Mouse (Mus musculus) MEL (cell line): ENCODE measurements around the gene B230217C12Rik.

ENCODE experiments used
- MAX ChIP-seq: IDR thresholded peaks from 2 replicates; pipeline ENCODE4 v1.6.1; 2011; ENCODE audit warnings: low read length, improper control_type of control experiment
- UBTF ChIP-seq: IDR thresholded peaks from 2 replicates; pipeline ENCODE4 v1.6.1; 2012; ENCODE audit warnings: low read depth, mild to moderate bottlenecking, inconsistent platforms, low read length, improper control_type of control experiment, moderate library complexity, borderline replicate concordance; ENCODE audit not compliant: insufficient read depth

DNA sequence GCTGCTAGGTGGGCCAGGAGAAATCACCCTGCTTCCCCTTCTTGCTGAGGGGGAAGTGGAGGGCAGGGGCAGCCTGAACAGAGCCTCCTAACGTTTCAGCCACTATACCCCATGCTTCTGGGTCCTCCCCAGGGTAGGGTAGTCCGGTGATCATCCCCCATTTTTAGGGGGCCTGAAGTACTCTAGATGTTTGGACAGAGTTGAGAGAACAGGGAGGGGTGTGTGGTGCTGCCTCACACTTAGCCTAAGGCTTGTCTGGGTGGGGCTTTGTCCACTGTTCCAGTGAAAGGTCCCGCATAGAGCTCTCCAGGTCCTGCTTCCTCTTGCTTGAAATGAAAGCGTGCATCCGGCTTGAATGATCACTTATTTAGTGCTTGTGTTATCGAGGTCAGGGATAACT is 10.1 kb upstream of the B230217C12Rik start:
- TF ChIP-seq MAX (no peak), UBTF (no peak)
